Mouse (Mus musculus): ENCODE data around the gene Dgcr2.

- TF ChIP-seq CTCF (IDR thresholded peaks at IDR 0.05; ENCODE audit: low read depth, low read length): no peak
- TF ChIP-seq POLR2A (IDR thresholded peaks at IDR 0.05; ENCODE audit: extremely low read depth, insufficient read depth, low read length): no peak
Observed at GRCm38 (mm10) chr16:17835481-17835880, 62.9 kb downstream of the Dgcr2 start.
